Mouse (Mus musculus): ENCODE measurements around the gene Kcnj3.

- TF ChIP-seq CTCF (IDR thresholded peaks at IDR 0.05; ENCODE audit: extremely low read depth, insufficient read depth, insufficient read length, insufficient replicate concordance) (no peak), POLR2A (IDR thresholded peaks at IDR 0.05; ENCODE audit: low read depth, low read length) (no peak)
Observed at GRCm38 (mm10) chr2:55432104-55432503, 3.7 kb upstream of the Kcnj3 start.
